Mouse (Mus musculus) C2C12 (cell line): ENCODE results near the gene Gria2. TPM values are rescaled to one million over a fixed set of nuclear protein-coding genes. Genes with fewer than 3 reads are reported as not detected.

Experiments
- H3K27me3 ChIP-seq: one replicate; pipeline ENCODE4 v1.6.1; 2011; ENCODE audit not compliant: control insufficient read depth, insufficient read depth, insufficient read length
- H3K36me3 ChIP-seq: one replicate; pipeline ENCODE4 v1.6.1; 2011; ENCODE audit not compliant: control insufficient read depth, insufficient read depth
- H3K4me3 ChIP-seq: one replicate; pipeline ENCODE4 v1.5.1; 2011; ENCODE audit warnings: mild to moderate bottlenecking, control low read depth; ENCODE audit not compliant: poor library complexity, insufficient read depth, severe bottlenecking
- H3K79me2 ChIP-seq: one replicate; pipeline ENCODE4 v1.6.1; 2011; ENCODE audit not compliant: control insufficient read depth, insufficient read depth
- H3K79me3 ChIP-seq: one replicate; pipeline ENCODE4 v1.6.1; 2011; ENCODE audit warnings: low read depth, control low read depth
- H3ac ChIP-seq: one replicate; pipeline ENCODE3; 2011; ENCODE audit warnings: low read depth; ENCODE audit not compliant: control insufficient read depth, insufficient read length
- CEBPB ChIP-seq: IDR thresholded peaks from one replicate; pipeline ENCODE4 v1.6.1; 2011; ENCODE audit warnings: low read depth, mild to moderate bottlenecking, control low read depth, moderate library complexity
- CTCF ChIP-seq: IDR thresholded peaks from one replicate; pipeline ENCODE4 v1.5.1; 2011; ENCODE audit not compliant: control insufficient read depth, insufficient read depth, insufficient read length
- FOSL1 ChIP-seq: IDR thresholded peaks from one replicate; pipeline ENCODE4 v1.8.0; 2011; ENCODE audit warnings: mild to moderate bottlenecking, low read length; ENCODE audit not compliant: poor library complexity, insufficient read depth, severe bottlenecking
- MAX ChIP-seq: IDR thresholded peaks from one replicate; pipeline ENCODE4 v1.6.1; 2011; ENCODE audit warnings: mild to moderate bottlenecking, control low read depth
- MYOD1 ChIP-seq: IDR thresholded peaks from one replicate; pipeline ENCODE4 v1.6.1; 2011; ENCODE audit warnings: low read depth; ENCODE audit not compliant: control insufficient read depth, insufficient read length
- MYOG ChIP-seq: IDR thresholded peaks from one replicate; pipeline ENCODE4 v1.6.1; 2011; ENCODE audit not compliant: control insufficient read depth, insufficient read length; ENCODE audit errors: extremely low read depth
- USF1 ChIP-seq: IDR thresholded peaks from one replicate; pipeline ENCODE4 v1.6.1; 2011; ENCODE audit warnings: low read depth, mild to moderate bottlenecking, control low read depth, moderate library complexity
- polyA plus RNA-seq: library from polyadenylated mRNA; unstranded; fragments of >200 nt; fragmentation: generic; extraction: Trizol; gene quantifications from one replicate; pipeline ENCODE4 v1.2.1, GENCODE M21; 2012; ENCODE audit warnings: missing spikeins

Gene Gria2
- polyA plus RNA-seq, 1 experiment, result not detected

- no peak overlapping the region for H3ac ChIP-seq
- no peaks in the 10 kb centered on the region for H3K36me3 ChIP-seq
- peaks cover 18% of the 10 kb centered on the region for H3K27me3 ChIP-seq
- TF ChIP-seq CTCF (no peak), USF1 (no peak), MYOG (no peak), MAX (no peak), FOSL1 (no peak), CEBPB (no peak), MYOD1 (no peak)
- no peak overlapping the region for H3K4me3 ChIP-seq
- H3K79me3 ChIP-seq, result no peaks in the 10 kb centered on the region
- H3K79me2 ChIP-seq, result no peaks in the 10 kb centered on the region
Observed at GRCm38 (mm10) chr3:80800995-80801826, 1.4 kb downstream of the Gria2 start.

GRCm38 (mm10) chr3:80800299-80800994 is 2.2 kb downstream of the Gria2 start:
- no peak overlapping the region for H3ac ChIP-seq
- no peaks in the 10 kb centered on the region for H3K79me3 ChIP-seq
- TF ChIP-seq CEBPB (no peak), FOSL1 (no peak), MYOD1 (no peak), MAX (no peak), USF1 (no peak), CTCF (no peak), MYOG (no peak)
- no peaks in the 10 kb centered on the region for H3K36me3 ChIP-seq
- no peak overlapping the region for H3K4me3 ChIP-seq
- H3K27me3 ChIP-seq, result peaks cover 18% of the 10 kb centered on the region
- H3K79me2 ChIP-seq, result no peaks in the 10 kb centered on the region

- Histone ChIP-seq H3K79me2 (no peaks in the 10 kb centered on the region), H3K4me3 (no peak overlapping the region), H3K27me3 (peaks cover 18% of the 10 kb centered on the region), H3K79me3 (no peaks in the 10 kb centered on the region), H3K36me3 (no peaks in the 10 kb centered on the region), H3ac (no peak overlapping the region)
- TF ChIP-seq CTCF, result no peak
- TF ChIP-seq MAX, result no peak
- TF ChIP-seq FOSL1, result no peak
- TF ChIP-seq USF1, result no peak
- no peak for TF ChIP-seq MYOD1
- no peak for TF ChIP-seq MYOG
- no peak for TF ChIP-seq CEBPB
Observed at GRCm38 (mm10) chr3:80797935-80798334, 4.7 kb downstream of the Gria2 start.

GRCm38 (mm10) chr3:80796764-80797163 is 5.9 kb downstream of the Gria2 start:
- H3ac ChIP-seq, result no peak overlapping the region
- H3K27me3 ChIP-seq, result peaks cover 17% of the 10 kb centered on the region
- H3K4me3 ChIP-seq, result no peak overlapping the region
- no peaks in the 10 kb centered on the region for H3K79me2 ChIP-seq
- H3K79me3 ChIP-seq, result no peaks in the 10 kb centered on the region
- no peak for TF ChIP-seq CEBPB
- TF ChIP-seq USF1, result no peak
- no peaks in the 10 kb centered on the region for H3K36me3 ChIP-seq

- H3K79me2 ChIP-seq, result no peaks in the 10 kb centered on the region
- no peaks in the 10 kb centered on the region for H3K79me3 ChIP-seq
- no peak overlapping the region for H3K4me3 ChIP-seq
- H3ac ChIP-seq, result no peak overlapping the region
- no peak for TF ChIP-seq FOSL1
- no peak for TF ChIP-seq MYOD1
- TF ChIP-seq MAX, result no peak
- TF ChIP-seq CEBPB, result no peak
- no peak for TF ChIP-seq MYOG
- no peak for TF ChIP-seq CTCF
- no peak for TF ChIP-seq USF1
- H3K36me3 ChIP-seq, result no peaks in the 10 kb centered on the region
- H3K27me3 ChIP-seq, result peaks cover 2% of the 10 kb centered on the region
Observed at GRCm38 (mm10) chr3:80795284-80795683, 7.4 kb downstream of the Gria2 start.
